Mouse (Mus musculus): ENCODE measurements around the gene Xlr5a. TPM values are rescaled to one million over a fixed set of nuclear protein-coding genes. Genes with fewer than 3 reads are reported as not detected.

Xlr5a gene
- polyA plus RNA-seq, 1 experiment = not detected

DNA sequence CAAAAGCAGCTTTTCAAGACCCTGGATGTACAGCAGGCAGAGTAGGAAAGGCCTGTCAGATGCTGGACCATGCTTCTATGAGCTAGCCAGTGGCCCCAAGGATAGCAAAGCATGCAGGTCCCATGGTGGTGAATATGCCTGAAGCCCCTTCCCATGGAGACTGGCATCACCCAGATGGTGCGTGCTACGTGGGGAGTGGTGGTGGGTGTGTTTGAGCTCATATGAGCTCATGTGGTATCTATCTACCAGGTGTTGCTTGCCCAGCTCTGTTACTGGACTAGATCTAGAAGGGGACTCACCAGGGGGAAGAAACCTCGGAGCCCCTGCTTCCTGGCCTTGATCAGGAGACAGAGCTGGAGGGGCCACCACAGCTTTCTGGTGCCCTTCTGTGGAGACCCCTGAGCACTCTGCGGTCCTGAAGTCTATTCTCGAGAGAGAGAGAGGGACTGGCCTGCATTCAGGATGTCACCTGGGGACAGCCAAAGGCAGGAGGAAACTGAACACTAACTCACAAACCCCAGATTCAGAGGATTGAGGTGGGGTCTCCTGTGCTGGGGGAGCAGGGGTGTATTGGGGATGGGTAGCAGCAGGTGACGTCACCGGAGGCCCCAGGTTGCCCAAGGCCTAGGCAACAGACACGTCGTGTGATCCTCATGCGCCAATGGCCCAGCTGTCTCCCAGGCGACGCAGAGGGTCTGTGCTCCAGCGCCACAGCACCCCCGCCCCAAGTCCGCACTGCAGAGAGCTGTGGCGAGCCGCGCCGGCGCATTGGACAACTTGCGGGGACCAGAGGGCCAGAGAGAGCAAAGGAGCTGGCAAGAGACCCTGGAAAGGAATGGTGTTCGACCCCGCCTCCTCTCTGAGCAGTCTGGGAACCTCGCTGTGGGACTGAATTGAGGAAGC, 229.0 kb downstream of the Xlr5a start:
- H3K79me2 ChIP-seq (ENCODE audit: control insufficient read depth, insufficient read depth) = no peaks in the 10 kb centered on the region
- H3K79me3 ChIP-seq (ENCODE audit: low read depth) = no peaks in the 10 kb centered on the region
- no peaks in the 10 kb centered on the region for H3K36me3 ChIP-seq (ENCODE audit: control insufficient read depth, insufficient read depth)
- no peak overlapping the region for H3K4me3 ChIP-seq (ENCODE audit: insufficient read depth, poor library complexity, severe bottlenecking)
- peaks cover 10% of the 10 kb centered on the region for H3K27me3 ChIP-seq (ENCODE audit: control insufficient read depth, insufficient read depth, insufficient read length)
- TF ChIP-seq FOSL1 (IDR thresholded peaks at IDR 0.05; ENCODE audit: insufficient read depth, low read length, poor library complexity, severe bottlenecking) (no peak), MAX (IDR thresholded peaks at IDR 0.05) (no peak)
- H3ac ChIP-seq (ENCODE audit: control insufficient read depth, insufficient read length, low read depth) = no peak overlapping the region

DNA sequence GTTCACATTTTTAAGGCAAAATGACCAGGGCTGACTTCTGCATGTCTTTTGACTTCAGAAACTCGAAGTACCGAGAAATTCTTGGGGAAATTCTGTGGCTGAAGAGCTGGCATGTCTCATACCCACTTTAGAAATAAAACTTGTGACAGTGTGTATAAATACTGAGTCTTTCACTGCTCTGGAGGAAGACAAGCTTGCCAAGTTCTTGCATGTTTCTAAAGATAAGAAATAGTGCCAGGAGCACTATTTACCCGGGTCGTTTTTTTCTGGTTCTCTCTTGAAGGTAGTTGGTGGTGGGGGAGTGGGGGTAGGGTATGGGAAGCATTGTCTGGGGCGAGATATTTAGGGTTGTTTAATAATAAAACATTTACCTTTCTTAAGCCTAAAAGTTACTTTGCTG, 230.5 kb downstream of the Xlr5a start:
- TF ChIP-seq MAX (IDR thresholded peaks at IDR 0.05) = no peak
- TF ChIP-seq USF1 (IDR thresholded peaks at IDR 0.05; ENCODE audit: low read depth) = no peak
- TF ChIP-seq FOSL1 (IDR thresholded peaks at IDR 0.05; ENCODE audit: insufficient read depth, low read length, poor library complexity, severe bottlenecking) = no peak
- no peak for TF ChIP-seq MYOD1 (IDR thresholded peaks at IDR 0.05; ENCODE audit: control insufficient read depth, insufficient read length, low read depth)
- no peak for TF ChIP-seq MYOG (IDR thresholded peaks at IDR 0.05; ENCODE audit: control insufficient read depth, extremely low read depth, insufficient read length)
- TF ChIP-seq CTCF (IDR thresholded peaks at IDR 0.05; ENCODE audit: control insufficient read depth, insufficient read depth, insufficient read length) = no peak
- TF ChIP-seq CEBPB (IDR thresholded peaks at IDR 0.05; ENCODE audit: low read depth) = no peak

DNA sequence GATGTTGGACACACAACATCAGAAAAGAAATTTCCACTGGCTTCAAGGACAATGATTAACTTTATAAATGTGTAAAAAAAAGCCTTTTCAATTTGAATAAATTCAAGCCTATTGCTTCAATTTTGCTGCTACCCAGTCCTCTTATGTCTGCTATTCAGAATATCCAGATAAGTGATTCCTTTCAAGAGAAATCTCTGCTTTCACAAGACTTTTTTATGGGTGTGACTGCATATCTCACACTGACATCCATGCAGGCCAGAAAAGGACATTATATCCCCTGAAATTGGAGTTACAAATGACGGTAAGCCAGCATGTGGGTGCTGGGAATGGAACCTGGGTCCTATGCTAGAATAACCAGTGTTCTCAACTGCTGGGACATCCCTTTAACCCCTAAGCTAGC, 231.2 kb downstream of the Xlr5a start:
- no peaks in the 10 kb centered on the region for H3K79me2 ChIP-seq (ENCODE audit: control insufficient read depth, insufficient read depth)
- no peak overlapping the region for H3K4me3 ChIP-seq (ENCODE audit: insufficient read depth, poor library complexity, severe bottlenecking)
- peaks cover 10% of the 10 kb centered on the region for H3K27me3 ChIP-seq (ENCODE audit: control insufficient read depth, insufficient read depth, insufficient read length)
- no peak for TF ChIP-seq USF1 (IDR thresholded peaks at IDR 0.05; ENCODE audit: low read depth)
- TF ChIP-seq MAX (IDR thresholded peaks at IDR 0.05) = no peak
- TF ChIP-seq MYOD1 (IDR thresholded peaks at IDR 0.05; ENCODE audit: control insufficient read depth, insufficient read length, low read depth) = no peak
- H3ac ChIP-seq (ENCODE audit: control insufficient read depth, insufficient read length, low read depth) = no peak overlapping the region
- no peaks in the 10 kb centered on the region for H3K36me3 ChIP-seq (ENCODE audit: control insufficient read depth, insufficient read depth)
- no peaks in the 10 kb centered on the region for H3K79me3 ChIP-seq (ENCODE audit: low read depth)

More for the DNA sequence above, 230.5 kb downstream of the Xlr5a start:
- Histone ChIP-seq H3ac (ENCODE audit: control insufficient read depth, insufficient read length, low read depth) (no peak overlapping the region), H3K4me3 (ENCODE audit: insufficient read depth, poor library complexity, severe bottlenecking) (no peak overlapping the region), H3K36me3 (ENCODE audit: control insufficient read depth, insufficient read depth) (no peaks in the 10 kb centered on the region), H3K79me3 (ENCODE audit: low read depth) (no peaks in the 10 kb centered on the region), H3K79me2 (ENCODE audit: control insufficient read depth, insufficient read depth) (no peaks in the 10 kb centered on the region), H3K27me3 (ENCODE audit: control insufficient read depth, insufficient read depth, insufficient read length) (peaks cover 10% of the 10 kb centered on the region)

Other genes with a start within 250 kb of the Xlr5a start
- gene Pnma3, start 228.2 kb downstream of the Xlr5a start, polyA plus RNA-seq (2012; fragmentation: generic; extraction: Trizol) = not detected
- 0.28 TPM for gene Xlr4a, start 210.5 kb downstream of the Xlr5a start, polyA plus RNA-seq (2012; fragmentation: generic; extraction: Trizol)
- gene Xlr3a, start 195.9 kb downstream of the Xlr5a start, polyA plus RNA-seq (2012; fragmentation: generic; extraction: Trizol) = 2.6 TPM
- gene Gm14685, start 175.9 kb downstream of the Xlr5a start, polyA plus RNA-seq (2012; fragmentation: generic; extraction: Trizol) = not detected
- gene Xlr5b, start 144.2 kb downstream of the Xlr5a start, polyA plus RNA-seq (2012; fragmentation: generic; extraction: Trizol) = not detected
- gene DXBay18, start 143.5 kb downstream of the Xlr5a start, polyA plus RNA-seq (2012; fragmentation: generic; extraction: Trizol) = not detected
- not detected for gene Spin2d, start 116.0 kb downstream of the Xlr5a start, polyA plus RNA-seq (2012; fragmentation: generic; extraction: Trizol)
- 0.15 TPM for gene Xlr3b, start 100.8 kb downstream of the Xlr5a start, polyA plus RNA-seq (2012; fragmentation: generic; extraction: Trizol)
- 0.09 TPM for gene Xlr4b, start 78.6 kb downstream of the Xlr5a start, polyA plus RNA-seq (2012; fragmentation: generic; extraction: Trizol)
- gene F8a, start 64.7 kb downstream of the Xlr5a start, polyA plus RNA-seq (2012; fragmentation: generic; extraction: Trizol) = 3.3 TPM
- 0.06 TPM for gene Xlr4c, start 49.8 kb downstream of the Xlr5a start, polyA plus RNA-seq (2012; fragmentation: generic; extraction: Trizol)
- 1.4 TPM for gene Xlr3c, start 27.6 kb downstream of the Xlr5a start, polyA plus RNA-seq (2012; fragmentation: generic; extraction: Trizol)
- gene Xlr5c, start within 50 bp of the Xlr5a start, polyA plus RNA-seq (2012; fragmentation: generic; extraction: Trizol) = not detected
- gene Gm45015, start 43.9 kb upstream of the Xlr5a start, polyA plus RNA-seq (2012; fragmentation: generic; extraction: Trizol) = not detected
- 5.9 TPM for gene Zfp275, start 49.6 kb upstream of the Xlr5a start, polyA plus RNA-seq (2012; fragmentation: generic; extraction: Trizol)
- not detected for gene Gm18336, start 105.8 kb upstream of the Xlr5a start, polyA plus RNA-seq (2012; fragmentation: generic; extraction: Trizol)
- gene Zfp92, start 118.1 kb upstream of the Xlr5a start, polyA plus RNA-seq (2012; fragmentation: generic; extraction: Trizol) = 0.02 TPM
- gene Trex2, start 142.4 kb upstream of the Xlr5a start, polyA plus RNA-seq (2012; fragmentation: generic; extraction: Trizol) = not detected
- gene Haus7, start 166.1 kb upstream of the Xlr5a start, polyA plus RNA-seq (2012; fragmentation: generic; extraction: Trizol) = 42.6 TPM
- gene Bgn, start 190.6 kb upstream of the Xlr5a start, polyA plus RNA-seq (2012; fragmentation: generic; extraction: Trizol) = 731 TPM
- not detected for gene Atp2b3, start 210.1 kb upstream of the Xlr5a start, polyA plus RNA-seq (2012; fragmentation: generic; extraction: Trizol)